Mouse (Mus musculus): Measurements from ENCODE around the gene Mcpt8. TPM values are rescaled to one million over a fixed set of nuclear protein-coding genes. Genes with fewer than 3 reads are reported as not detected.

Gene Mcpt8
- 3.9 TPM for total RNA-seq (2023)

DNA sequence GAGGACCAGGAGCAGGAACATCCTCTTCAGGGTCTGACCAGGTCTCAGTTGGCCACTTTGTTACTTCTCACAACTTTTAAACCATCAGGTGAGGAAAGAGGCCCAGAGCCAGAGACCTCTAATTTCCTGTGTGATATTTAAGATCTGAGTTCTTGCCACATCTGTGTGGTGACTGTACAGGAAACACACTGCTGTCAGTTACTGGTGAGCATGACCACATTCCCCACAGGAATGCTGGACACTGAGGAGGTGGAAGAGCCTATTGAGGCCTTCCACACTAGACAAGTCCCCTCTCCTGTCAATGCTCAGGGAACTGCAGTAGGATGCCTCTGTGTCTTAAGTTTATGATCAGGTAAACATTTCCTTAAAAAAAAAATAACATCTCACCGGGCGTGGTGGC, at the start of gene Mcpt8:
Gene Mcpt8, minus strand, starts transcription at position 107 of the 400 bp plus-strand sequence.

DNA sequence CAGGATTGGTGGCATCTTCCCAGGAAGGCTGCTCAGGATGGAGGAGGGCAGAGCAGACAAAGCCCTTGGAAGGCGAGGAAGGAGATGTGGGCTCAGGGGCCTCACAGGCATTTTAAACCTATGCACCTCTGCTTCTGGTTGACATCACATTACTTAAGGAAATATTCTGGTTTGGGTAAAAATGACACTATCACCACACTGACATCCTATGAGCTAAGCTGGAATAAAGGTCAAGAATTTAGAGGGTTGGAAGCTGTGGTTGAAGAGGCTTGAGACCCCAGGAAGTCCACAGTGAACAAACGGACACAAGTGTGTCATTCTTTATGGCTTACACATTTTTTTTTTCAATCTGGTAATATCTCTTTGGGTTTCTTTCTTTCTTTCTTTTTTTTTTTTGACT, 47.4 kb upstream of the Mcpt8 start, which contains the start of gene Gzmd:
Gene Gzmd, minus strand, starts transcription at position 101 of the 400 bp plus-strand sequence.

DNA sequence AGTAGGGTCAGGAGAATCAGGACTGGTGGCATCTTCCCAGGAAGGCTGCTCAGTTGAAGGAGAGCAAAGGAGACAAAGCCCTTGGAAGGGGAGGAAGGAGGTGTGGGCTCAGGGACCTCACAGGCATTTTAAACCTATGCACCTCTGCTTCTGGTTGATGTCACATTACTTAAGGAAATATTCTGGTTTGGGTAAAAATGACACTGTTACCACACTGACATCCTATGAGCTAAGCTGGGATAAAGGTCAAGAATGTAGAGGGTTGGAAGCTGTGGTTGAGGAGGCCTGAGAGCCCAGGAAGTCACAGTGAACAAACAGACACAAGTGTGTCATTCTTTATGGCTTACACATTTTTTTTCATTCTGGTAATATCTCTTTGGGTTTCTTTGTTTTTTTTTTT, 35.5 kb upstream of the Mcpt8 start, which contains the start of gene Gzme:
Gene Gzme, minus strand, starts transcription at position 101 of the 400 bp plus-strand sequence.

DNA sequence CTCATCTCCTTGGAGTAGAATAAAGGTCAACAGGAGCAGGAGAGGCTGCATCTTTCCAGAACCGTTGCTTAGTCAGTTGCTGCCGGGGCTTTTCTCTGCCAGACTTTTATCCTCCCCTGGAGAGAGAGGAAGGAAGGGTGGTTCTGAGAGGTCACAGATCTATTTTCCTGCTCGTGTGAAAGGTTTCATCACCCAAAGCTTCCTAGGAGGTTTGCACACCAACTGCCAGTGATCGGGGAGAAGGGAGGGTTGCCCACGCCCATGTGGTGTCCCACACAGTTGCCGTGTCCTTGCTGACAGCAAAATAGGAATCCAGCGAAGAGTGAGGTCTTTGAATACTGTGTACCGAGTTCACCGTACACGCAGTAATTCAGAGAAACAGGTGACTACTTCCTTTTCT, 17.3 kb upstream of the Mcpt8 start, which contains the start of gene Ctsg:
Gene Ctsg, minus strand, starts transcription at position 189 of the 400 bp plus-strand sequence.

DNA sequence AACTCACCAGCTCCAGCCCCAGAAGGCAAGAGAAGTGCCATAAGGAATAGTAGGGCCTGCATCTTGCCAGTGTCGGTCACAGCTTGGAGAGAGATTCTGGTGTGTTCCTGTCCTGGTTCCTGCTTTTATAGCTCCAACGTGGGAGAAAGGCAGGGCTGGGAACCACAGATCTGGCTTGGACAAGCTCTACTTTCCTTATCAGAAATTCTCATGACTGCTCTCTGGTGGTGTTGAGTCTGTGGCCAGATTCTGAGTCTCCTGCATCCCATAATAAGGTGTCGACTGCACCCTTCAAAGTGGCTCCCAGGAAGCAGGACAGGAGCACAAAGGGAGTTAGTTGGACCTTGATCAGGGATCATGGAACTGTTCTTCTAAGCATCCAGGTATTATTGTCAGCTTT, 22.9 kb downstream of the Mcpt8 start, which contains the start of gene Mcpt4:
Gene Mcpt4, minus strand, starts transcription at position 101 of the 400 bp plus-strand sequence.

DNA sequence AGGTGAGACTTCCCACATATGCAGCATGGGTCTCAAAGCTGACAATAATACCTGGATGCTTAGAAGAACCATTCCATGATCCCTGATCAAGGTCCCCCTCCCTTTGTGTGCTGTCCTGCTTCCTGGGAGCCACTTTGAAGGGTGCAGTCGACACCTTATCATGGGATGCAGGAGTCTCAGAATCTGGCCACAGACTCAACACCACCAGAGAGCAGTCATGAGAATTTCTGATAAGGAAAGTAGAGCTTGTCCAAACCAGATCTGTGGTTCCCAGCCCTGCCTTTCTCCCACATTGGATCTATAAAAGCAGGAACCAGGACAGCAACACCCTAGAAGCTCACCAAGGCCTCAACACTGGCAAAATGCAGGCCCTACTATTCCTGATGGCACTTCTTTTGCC, 43.3 kb downstream of the Mcpt8 start, which contains the start of gene Mcpt2:
Gene Mcpt2, plus strand, starts transcription at position 250 of the 400 bp plus-strand sequence.

Other genes with a start within 250 kb of the Mcpt8 start
- 1.0 TPM for gene Nynrin, start 231.3 kb downstream of the Mcpt8 start, total RNA-seq (2023)
- not detected for gene Cbln3, start 200.9 kb downstream of the Mcpt8 start, total RNA-seq (2023)
- 65.3 TPM for gene Khnyn, start 200.3 kb downstream of the Mcpt8 start, total RNA-seq (2023)
- gene Sdr39u1, start 185.0 kb downstream of the Mcpt8 start, total RNA-seq (2023), result 33.1 TPM
- gene Cma1, start 140.6 kb downstream of the Mcpt8 start, total RNA-seq (2023), result not detected
- gene Cma2, start 134.3 kb downstream of the Mcpt8 start, total RNA-seq (2023), result not detected
- not detected for gene Mcpt1, start 67.3 kb downstream of the Mcpt8 start, total RNA-seq (2023)
- not detected for gene Mcpt9, start 54.8 kb downstream of the Mcpt8 start, total RNA-seq (2023)
- not detected for gene Mcpt2, start 43.2 kb downstream of the Mcpt8 start, total RNA-seq (2023)
- not detected for gene Mcpt4, start 23.0 kb downstream of the Mcpt8 start, total RNA-seq (2023)
- gene Ctsg, start 17.3 kb upstream of the Mcpt8 start, total RNA-seq (2023), result not detected
- gene Gzme, start 35.4 kb upstream of the Mcpt8 start, total RNA-seq (2023), result not detected
- gene Gzmd, start 47.3 kb upstream of the Mcpt8 start, total RNA-seq (2023), result not detected
- not detected for gene Gzmg, start 74.3 kb upstream of the Mcpt8 start, total RNA-seq (2023)
- not detected for gene Gzmn, start 89.3 kb upstream of the Mcpt8 start, total RNA-seq (2023)
- not detected for gene Gzmf, start 126.1 kb upstream of the Mcpt8 start, total RNA-seq (2023)
- not detected for gene Gzmc, start 149.4 kb upstream of the Mcpt8 start, total RNA-seq (2023)
- gene Gzmb, start 177.0 kb upstream of the Mcpt8 start, total RNA-seq (2023), result 2.0 TPM